Mouse (Mus musculus): ENCODE measurements around the gene Slc9a2.
"Not testable (repeated sequence)": the region's sequence is repeated elsewhere in the genome, so short reads cannot be mapped to it uniquely, and the experiment has no call there.

Slc9a2 gene

DNA sequence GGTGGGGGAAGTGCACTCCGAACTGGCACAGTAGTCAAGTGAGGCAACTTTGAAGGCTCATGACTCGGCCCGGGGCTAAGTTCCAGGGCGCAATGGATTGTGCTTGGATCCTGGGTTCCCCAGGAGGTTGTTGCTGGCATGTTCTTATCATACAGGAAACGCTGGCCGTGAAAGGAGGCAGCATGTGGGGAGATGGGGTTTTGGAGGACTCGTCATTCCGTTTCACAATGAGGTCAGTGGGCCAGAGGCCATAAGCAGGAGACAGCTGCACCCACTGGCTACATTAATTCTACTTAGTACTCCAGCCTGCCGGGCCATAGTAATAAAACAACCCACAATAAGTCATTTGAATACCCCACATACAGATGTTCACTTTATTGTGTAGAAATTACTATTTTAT, 34.6 kb downstream of the Slc9a2 start:
- DNase-seq (ENCODE audit: low spot score): no peak

GRCm38 (mm10) chr1:40726051-40726450, 45.7 kb downstream of the Slc9a2 start:
- no peak for DNase-seq (ENCODE audit: low spot score)

- DNase-seq (ENCODE audit: low spot score): no peak
Observed at GRCm38 (mm10) chr1:40727404-40727803, 47.0 kb downstream of the Slc9a2 start.

DNA sequence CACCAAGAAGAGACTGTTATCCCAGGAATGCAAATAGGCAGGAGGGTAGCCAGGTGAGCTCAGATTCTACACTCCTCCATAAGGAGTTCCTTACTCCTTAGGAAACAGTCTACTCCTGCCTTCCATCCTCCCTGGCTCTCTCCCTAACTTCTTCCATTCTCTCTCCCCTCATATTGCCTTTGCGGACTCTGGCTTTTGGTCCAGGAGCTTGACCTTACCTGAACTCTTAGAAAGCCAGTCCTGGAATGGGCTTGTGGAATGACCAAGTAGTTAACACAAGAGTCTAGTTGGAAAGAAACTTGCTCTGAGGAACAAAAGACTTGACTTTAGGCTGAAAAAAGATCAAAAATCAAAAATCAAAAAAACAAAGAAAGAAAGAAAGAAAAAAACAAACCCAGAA, 48.3 kb downstream of the Slc9a2 start:
- DNase-seq (ENCODE audit: low spot score): no peak

GRCm38 (mm10) chr1:40737671-40738070, 57.3 kb downstream of the Slc9a2 start:
- no peak for DNase-seq (ENCODE audit: low spot score)

- DNase-seq (ENCODE audit: low spot score): not testable (repeated sequence)
Observed at GRCm38 (mm10) chr1:40738246-40738645, 57.9 kb downstream of the Slc9a2 start.

GRCm38 (mm10) chr1:40740739-40741138, 60.4 kb downstream of the Slc9a2 start:
- DNase-seq (ENCODE audit: low spot score): no peak

DNA sequence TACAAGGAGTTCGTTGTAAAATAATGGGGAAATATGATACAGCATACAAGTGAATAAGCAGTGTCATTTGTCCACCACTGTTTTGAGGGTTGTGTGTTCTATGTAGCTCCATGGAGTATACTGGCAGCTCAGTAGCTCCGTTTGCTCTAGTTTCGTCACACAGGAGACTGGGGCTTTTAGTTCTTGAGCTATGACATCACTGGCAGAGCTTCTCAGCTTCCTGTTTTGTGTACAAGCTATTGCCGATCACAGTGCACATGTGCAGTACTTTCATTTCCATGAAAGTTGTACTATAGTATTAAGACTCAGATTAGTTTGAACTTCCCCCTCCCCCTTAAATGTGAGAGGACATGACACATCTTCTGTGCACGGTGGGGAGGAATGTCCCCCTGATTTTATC, 65.7 kb downstream of the Slc9a2 start:
- DNase-seq (ENCODE audit: low spot score): no peak

DNA sequence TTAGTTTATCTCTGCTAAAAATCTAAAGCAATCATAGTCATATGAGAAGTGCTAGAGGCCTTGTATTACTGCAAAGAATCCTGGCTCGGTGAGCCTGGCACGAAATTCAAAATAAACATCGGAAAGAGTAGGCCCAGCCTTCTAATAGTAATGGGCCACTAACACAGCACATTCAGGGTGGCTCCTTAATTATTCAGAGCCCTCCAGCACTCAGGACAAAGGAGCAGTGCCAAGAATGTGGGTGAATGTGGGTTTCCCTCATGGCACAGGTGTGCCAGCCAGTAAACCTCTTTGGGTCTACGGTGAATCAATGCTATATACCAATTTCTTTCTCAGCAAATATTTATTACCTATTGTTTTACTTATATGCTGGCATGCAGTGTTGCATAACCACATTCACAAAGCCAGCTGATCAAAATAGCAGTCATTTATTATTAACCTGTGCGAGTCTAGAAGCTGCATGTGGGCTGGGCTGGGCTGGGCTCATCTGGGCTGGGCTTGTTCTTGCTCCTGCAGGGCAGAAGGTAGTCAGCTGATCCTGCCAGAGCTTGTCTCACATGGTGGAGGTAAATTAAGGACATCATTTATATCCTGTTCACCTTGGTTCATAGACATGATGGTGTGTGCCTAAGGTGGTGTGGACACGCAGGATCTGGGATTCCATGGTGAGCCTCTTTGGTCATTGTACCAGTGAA, 79.5 kb downstream of the Slc9a2 start:
- no peak for DNase-seq (ENCODE audit: low spot score)

- no peak for DNase-seq (ENCODE audit: low spot score)
Observed at GRCm38 (mm10) chr1:40764042-40764441, 83.7 kb downstream of the Slc9a2 start.

DNA sequence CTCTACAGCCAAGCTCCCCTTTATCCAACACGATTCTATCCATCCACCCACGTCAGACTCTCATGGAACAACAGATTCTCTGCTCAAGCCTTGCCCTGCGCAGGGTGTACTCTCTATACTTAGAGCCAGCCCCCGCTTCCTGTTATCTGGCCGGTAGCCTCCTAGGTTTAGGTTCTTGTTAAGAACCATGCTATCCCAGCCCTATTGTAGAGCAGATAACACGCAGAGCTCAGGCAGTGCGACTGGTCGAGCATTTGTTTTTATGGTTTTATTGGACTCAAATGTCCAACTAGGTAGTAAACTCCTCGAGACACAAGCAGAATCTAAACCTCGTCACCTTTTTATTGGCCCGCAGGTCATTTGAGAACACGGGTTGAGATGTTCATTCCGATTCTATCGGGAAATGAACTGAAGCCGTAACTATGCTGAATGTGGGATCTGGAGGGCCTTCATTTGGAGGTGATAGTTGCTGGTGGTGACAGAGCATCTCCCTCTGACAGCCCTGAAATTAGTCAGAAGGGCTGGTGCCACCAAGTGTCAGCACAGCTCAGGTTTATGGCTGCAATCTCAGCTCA, 84.4 kb downstream of the Slc9a2 start:
- DNase-seq (ENCODE audit: low spot score): no peak

DNA sequence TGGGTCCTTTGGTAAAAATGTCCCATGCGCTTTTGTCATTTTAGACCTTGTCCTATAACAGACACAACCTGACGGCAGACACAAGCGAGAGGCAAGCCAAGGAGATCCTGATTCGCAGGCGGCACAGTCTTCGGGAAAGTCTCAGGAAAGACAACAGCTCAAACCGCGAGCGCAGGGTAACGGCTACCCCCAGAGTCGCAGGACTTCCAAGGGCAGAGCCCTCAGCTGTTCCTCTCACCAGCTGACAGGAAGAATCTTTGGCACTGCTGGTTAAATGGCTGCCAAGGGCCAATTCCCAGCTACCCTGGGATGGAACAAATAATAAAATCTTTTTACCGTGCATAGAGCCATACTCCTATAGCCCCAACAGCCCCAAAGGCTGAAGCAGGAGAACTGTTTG, 85.1 kb downstream of the Slc9a2 start:
- no peak for DNase-seq (ENCODE audit: low spot score)

- DNase-seq (ENCODE audit: low spot score): no peak
Observed at GRCm38 (mm10) chr1:40767588-40767987, 87.2 kb downstream of the Slc9a2 start.

DNA sequence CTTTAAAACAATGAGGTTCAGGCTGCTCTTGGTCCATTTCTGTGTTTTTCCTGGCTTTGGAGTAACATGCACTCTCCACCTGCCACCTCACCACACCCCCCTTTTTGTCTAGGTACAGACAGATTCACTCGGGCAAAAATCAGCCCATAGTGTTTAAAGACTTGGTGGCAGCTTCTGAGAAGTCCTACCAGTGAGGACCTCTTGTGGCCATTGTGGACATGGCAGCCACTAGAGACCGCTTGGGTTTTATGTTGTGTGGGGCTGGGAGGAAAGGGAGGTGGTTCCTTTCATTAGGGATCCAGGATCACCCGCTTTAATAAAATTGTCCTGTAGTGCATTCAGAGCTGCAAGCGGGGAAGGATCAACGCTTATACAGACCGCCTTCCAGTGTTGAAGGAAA, 88.2 kb downstream of the Slc9a2 start:
- DNase-seq (ENCODE audit: low spot score): no peak

DNA sequence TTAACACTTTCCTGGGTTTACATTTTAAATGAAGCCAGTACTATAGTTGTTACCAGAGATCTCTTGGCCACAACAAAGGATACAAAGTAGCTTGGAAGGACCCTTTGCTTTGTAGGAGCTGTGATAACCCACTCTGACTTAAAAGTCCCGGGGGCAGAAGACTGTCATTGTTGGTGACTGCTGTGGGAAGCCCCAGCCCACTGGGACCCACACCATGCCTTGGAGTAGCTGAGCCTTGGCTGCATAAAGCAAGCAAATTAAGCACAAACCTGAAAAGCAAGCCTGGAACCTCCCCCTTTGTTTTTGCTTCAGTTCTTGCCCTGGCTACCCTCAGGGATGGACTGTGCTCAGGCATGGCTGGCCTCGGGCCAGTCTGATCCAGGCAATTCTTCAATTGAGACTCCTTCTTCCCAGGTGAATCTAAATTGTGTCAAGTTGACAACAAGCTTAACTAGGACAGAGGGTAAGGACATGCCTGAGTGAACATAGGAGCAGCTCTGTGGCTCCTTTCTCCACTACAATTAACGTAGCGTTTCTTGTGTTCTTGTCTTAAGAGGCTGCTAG, 89.0 kb downstream of the Slc9a2 start:
- DNase-seq (ENCODE audit: low spot score): no peak

- no peak for DNase-seq (ENCODE audit: low spot score)
Observed at GRCm38 (mm10) chr1:40771196-40771970, 91.0 kb downstream of the Slc9a2 start.

- no peak for DNase-seq (ENCODE audit: low spot score)
Observed at GRCm38 (mm10) chr1:40773234-40773633, 92.9 kb downstream of the Slc9a2 start.

DNA sequence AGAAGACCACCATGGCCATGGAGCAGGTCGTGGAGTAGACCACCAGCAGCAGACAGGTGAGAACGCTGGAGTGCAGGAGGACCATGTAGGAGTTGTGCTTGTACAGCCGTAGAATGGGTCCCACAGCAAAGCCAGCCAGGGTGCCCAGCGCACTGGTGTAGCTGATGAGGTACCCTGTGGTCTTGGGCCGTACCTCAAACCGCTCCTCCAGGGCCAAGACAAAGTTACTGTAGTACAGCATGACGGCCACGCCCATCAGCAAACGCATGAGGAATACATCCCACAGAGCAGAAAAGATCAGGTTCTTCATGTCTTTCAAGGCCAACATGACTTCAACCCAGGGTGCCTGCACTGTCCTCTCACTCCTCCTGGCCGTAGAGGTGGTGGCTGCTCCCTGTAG, 93.7 kb downstream of the Slc9a2 start:
- DNase-seq (ENCODE audit: low spot score): no peak

DNA sequence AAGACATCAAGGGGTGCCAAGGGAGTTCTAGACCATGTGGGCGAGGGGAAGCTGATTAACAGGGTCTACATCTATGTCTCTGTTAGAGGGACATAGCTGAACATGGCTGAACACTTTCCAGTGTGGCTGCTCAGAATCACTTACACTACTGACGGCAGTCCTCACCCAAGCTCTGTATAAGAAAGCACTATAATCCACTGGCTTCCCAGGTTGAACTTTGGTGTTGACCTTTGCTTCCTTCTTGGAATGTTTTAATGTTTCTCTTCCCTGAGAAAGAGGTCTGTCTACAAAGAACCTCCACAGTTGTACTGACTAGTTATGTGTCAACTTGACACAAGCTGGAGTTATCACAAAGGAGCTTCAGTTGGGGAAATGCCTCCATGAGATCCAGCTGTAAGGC, 95.7 kb downstream of the Slc9a2 start:
- DNase-seq (ENCODE audit: low spot score): no peak

DNA sequence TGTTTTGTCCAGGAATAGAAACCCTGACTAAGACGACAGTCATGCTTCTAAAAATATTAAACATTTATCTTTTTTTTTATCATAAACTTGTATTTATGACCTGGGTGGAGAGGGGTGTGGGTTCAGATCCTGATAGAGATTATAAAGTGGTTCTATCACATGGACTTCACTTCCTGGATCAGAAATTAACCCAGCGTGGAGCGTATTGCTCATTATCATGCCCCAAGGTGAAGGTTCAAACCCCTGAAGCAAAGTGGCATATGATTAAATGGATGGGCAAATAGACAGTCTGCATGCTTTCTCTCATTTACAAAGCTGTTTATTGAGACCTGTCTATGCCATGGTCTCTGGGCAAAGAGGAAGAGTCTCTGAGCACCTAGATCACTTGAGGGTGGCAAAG, 96.4 kb downstream of the Slc9a2 start:
- DNase-seq (ENCODE audit: low spot score): no peak

- DNase-seq (ENCODE audit: low spot score): no peak
Observed at GRCm38 (mm10) chr1:40783450-40783849, 103.1 kb downstream of the Slc9a2 start.

DNA sequence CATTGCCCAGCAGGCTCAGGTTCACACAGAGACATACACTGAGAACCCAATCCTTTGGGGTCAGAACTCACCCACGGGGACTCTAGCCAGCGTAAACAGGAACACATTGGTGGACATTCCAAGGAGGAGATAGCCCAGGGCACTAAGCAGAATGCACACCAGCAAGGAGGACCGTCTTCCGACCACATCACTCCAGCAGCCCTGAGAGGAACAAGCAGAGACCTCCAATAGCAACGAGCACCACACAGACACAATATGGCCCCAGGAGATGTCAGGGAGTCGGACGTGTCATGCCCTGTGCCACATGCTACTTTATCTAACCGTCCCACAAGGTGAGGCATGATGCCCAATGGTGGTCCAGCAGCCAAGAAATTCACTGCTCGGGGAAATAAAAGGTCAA, 103.9 kb downstream of the Slc9a2 start:
- DNase-seq (ENCODE audit: low spot score): no peak

- DNase-seq (ENCODE audit: low spot score): no peak
Observed at GRCm38 (mm10) chr1:40785876-40786445, 105.6 kb downstream of the Slc9a2 start.
